Mouse (Mus musculus): ENCODE measurements at regions not wholly inside any gene's neighbourhood (a gene's known extent, or its start where the extent isn't known, plus 50 kb on each side); places are given as distances from the start of the nearest gene placed in this dataset.

DNA sequence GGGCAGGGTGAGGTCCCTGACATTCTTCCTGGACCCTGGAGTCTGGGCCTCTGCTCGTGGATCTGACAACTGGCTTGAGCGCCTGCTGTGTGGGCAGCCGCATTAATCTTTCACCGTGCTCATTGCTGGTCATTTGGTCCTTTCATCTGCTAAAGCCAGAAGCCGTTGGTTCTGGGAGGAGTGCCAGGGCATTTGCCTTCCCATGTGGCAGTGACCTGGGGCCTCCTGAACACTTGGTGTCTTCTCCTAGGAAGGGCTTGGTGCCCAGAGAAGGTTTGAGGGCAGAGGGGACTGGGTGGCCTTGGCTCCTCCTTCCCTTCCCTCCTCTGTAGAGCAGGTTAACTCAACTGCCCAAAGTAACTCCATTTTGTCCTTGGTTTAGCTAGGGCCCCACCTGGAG lies 79.7 kb upstream of the Adra2c start:
- ATAC-seq (ENCODE audit: extremely low read depth, insufficient number of reproducible peaks, low FRiP score, poor library complexity, severe bottlenecking): no peak
- H3K27me3 ChIP-seq (ENCODE audit: insufficient read depth, low read length): peaks cover 4% of the 10 kb centered on the region; the same call in 1 of the 2 replicates
- DNase-seq (ENCODE audit: low spot score): no peak
- no peaks in the 10 kb centered on the region for H3K4me1 ChIP-seq (ENCODE audit: insufficient read depth, low read depth, low read length)
- no peaks in the 10 kb centered on the region for H3K9me3 ChIP-seq (replicated peaks)
- H3K4me3 ChIP-seq (ENCODE audit: low read depth, low read length): no peak overlapping the region
- no peaks in the 10 kb centered on the region for H3K36me3 ChIP-seq (replicated peaks)
- no peak for TF ChIP-seq POLR2AphosphoS5 (IDR thresholded peaks at IDR 0.05; ENCODE audit: insufficient replicate concordance, low read depth, low read length)
- TF ChIP-seq CTCF (IDR thresholded peaks at IDR 0.05; ENCODE audit: low read depth, low read length): no peak
- TF ChIP-seq TAL1 (conservative IDR thresholded peaks at IDR 0.05; ENCODE audit: low read depth, low read length): no peak
- TF ChIP-seq GATA2 (IDR thresholded peaks at IDR 0.05; ENCODE audit: borderline replicate concordance, low read depth, low read length): no peak
- no peak for TF ChIP-seq GATA1 (IDR thresholded peaks at IDR 0.05; ENCODE audit: borderline replicate concordance, low read length)

DNA sequence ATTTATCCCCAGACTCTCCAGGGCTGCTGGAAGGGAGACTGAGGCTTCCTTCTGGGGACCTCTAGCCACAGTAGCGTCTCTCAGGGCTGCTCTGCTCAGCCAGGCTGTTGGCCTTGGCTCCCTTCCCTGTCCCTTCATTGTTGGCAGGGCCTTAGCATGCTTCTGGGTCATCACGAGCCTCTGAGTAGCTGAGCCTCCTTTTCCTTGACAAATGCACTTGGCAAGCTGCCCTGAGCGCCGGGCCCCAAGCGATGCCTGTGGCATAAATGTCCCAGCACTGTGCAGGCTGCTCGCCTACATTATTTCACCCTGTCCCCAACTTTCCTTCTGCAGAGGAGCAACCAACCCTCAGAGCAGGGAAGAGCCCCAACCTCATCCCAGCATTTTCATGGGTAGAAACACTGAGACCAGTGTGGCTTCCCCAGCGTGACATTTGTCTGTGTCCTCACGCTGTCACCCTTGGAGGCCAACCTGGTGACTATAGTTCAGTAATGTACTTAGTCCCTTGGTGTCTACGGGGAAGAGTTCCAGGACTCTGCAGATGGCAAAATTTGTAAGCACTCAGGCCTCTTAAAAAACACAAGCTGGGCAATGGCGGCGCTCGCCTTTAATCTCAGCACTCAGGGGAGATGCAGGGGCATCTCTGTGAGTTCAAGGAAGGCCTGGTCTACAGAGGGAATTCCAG lies 83.7 kb upstream of the Lrpap1 start:
- DNase-seq (ENCODE audit: low spot score): no peak

DNA sequence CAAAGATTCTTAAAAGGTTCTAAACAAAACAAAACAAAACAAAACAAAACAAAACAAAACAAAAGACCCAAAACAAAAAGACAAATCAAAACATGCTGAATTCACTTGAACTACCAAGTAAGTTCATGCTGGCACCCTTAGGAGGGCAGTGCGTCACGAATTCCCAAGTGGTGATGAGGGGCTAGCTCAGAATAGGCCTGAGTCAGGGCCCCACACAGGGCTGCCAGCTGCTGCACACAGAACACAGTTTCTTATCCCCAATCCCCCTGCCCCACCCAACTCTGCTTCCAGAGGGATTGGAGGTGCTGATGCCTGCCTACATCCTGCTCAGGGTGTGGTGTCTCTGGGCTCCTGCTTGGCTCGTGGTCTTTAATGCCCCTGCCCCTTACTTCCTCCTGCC lies 80.3 kb upstream of the Lrpap1 start:
- Histone ChIP-seq H3K4me3 (ENCODE audit: low read depth, low read length) (no peak overlapping the region), H3K27me3 (ENCODE audit: insufficient read depth, low read length) (peaks cover 12% of the 10 kb centered on the region; the same call in 1 of the 2 replicates), H3K9me3 (replicated peaks) (no peaks in the 10 kb centered on the region), H3K36me3 (replicated peaks) (no peaks in the 10 kb centered on the region), H3K4me1 (ENCODE audit: insufficient read depth, low read depth, low read length) (no peaks in the 10 kb centered on the region)
- no peak for TF ChIP-seq GATA1 (IDR thresholded peaks at IDR 0.05; ENCODE audit: borderline replicate concordance, low read length)
- TF ChIP-seq TAL1 (conservative IDR thresholded peaks at IDR 0.05; ENCODE audit: low read depth, low read length): no peak
- no peak for TF ChIP-seq GATA2 (IDR thresholded peaks at IDR 0.05; ENCODE audit: borderline replicate concordance, low read depth, low read length)
- TF ChIP-seq CTCF (IDR thresholded peaks at IDR 0.05; ENCODE audit: low read depth, low read length): no peak
- TF ChIP-seq POLR2AphosphoS5 (IDR thresholded peaks at IDR 0.05; ENCODE audit: insufficient replicate concordance, low read depth, low read length): no peak
- no peak for DNase-seq (ENCODE audit: low spot score)
- ATAC-seq (ENCODE audit: extremely low read depth, insufficient number of reproducible peaks, low FRiP score, poor library complexity, severe bottlenecking): no peak

More for the DNA sequence above, 83.7 kb upstream of the Lrpap1 start:
- no peak for ATAC-seq (ENCODE audit: extremely low read depth, insufficient number of reproducible peaks, low FRiP score, poor library complexity, severe bottlenecking)
- no peaks in the 10 kb centered on the region for H3K9me3 ChIP-seq (replicated peaks)
- H3K27me3 ChIP-seq (ENCODE audit: insufficient read depth, low read length): peaks cover 12% of the 10 kb centered on the region; the same call in 1 of the 2 replicates
- H3K36me3 ChIP-seq (replicated peaks): no peaks in the 10 kb centered on the region
- TF ChIP-seq TAL1 (conservative IDR thresholded peaks at IDR 0.05; ENCODE audit: low read depth, low read length) (no peak), GATA1 (IDR thresholded peaks at IDR 0.05; ENCODE audit: borderline replicate concordance, low read length) (no peak), POLR2AphosphoS5 (IDR thresholded peaks at IDR 0.05; ENCODE audit: insufficient replicate concordance, low read depth, low read length) (no peak)
- no peaks in the 10 kb centered on the region for H3K4me1 ChIP-seq (ENCODE audit: insufficient read depth, low read depth, low read length)
- no peak overlapping the region for H3K4me3 ChIP-seq (ENCODE audit: low read depth, low read length)

DNA sequence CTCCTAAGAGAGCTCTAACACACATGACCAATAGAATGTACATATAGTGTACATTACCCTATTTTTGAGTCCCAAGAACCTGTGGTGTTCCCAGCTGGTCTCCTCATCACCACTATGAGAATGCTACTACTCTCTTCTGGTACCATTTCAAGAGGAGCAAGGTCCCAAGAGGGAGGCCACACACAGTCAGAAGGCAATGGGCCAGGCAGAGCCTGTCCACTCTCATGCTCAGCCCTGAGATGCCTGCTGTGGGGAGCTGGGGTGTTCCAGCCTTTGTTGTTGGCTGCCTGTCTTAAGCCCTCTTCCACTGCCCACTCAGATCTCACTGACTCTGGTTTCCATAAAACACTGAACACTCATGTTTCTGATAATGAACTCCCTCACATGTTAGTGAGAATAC lies 79.7 kb upstream of the Lrpap1 start:
- Histone ChIP-seq H3K4me3 (ENCODE audit: low read depth, low read length) (no peak overlapping the region), H3K27me3 (ENCODE audit: insufficient read depth, low read length) (peaks cover 12% of the 10 kb centered on the region; the same call in 1 of the 2 replicates), H3K4me1 (ENCODE audit: insufficient read depth, low read depth, low read length) (no peaks in the 10 kb centered on the region), H3K36me3 (replicated peaks) (no peaks in the 10 kb centered on the region), H3K9me3 (replicated peaks) (no peaks in the 10 kb centered on the region)
- ATAC-seq (ENCODE audit: extremely low read depth, insufficient number of reproducible peaks, low FRiP score, poor library complexity, severe bottlenecking): no peak
- no peak for TF ChIP-seq CTCF (IDR thresholded peaks at IDR 0.05; ENCODE audit: low read depth, low read length)
- no peak for TF ChIP-seq GATA1 (IDR thresholded peaks at IDR 0.05; ENCODE audit: borderline replicate concordance, low read length)
- no peak for TF ChIP-seq GATA2 (IDR thresholded peaks at IDR 0.05; ENCODE audit: borderline replicate concordance, low read depth, low read length)
- TF ChIP-seq POLR2AphosphoS5 (IDR thresholded peaks at IDR 0.05; ENCODE audit: insufficient replicate concordance, low read depth, low read length): no peak
- TF ChIP-seq TAL1 (conservative IDR thresholded peaks at IDR 0.05; ENCODE audit: low read depth, low read length): no peak
- no peak for DNase-seq (ENCODE audit: low spot score)

DNA sequence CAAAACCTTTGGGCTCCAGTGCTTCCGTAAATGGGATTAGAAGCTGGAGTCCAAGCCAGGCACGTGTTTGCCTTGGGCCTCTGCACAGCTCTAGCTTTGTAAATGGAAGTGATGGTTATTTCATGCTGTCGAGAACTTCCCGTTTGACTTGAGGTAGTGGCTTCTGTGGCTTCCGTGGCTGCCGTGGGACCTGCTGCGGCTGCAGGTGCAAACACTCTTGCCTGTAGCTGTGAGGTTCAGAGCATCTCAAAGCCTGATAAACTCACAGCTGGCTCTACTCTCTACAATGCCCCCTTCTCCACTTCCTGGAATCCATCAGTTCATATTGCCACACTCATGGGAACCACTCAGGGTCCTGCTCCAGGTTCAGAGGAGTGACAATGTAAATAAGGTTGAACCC lies 77.9 kb upstream of the Lrpap1 start:
- Histone ChIP-seq H3K27me3 (ENCODE audit: insufficient read depth, low read length) (peaks cover 11% of the 10 kb centered on the region; the same call in 1 of the 2 replicates), H3K4me3 (ENCODE audit: low read depth, low read length) (no peak overlapping the region), H3K36me3 (replicated peaks) (no peaks in the 10 kb centered on the region), H3K9me3 (replicated peaks) (no peaks in the 10 kb centered on the region), H3K4me1 (ENCODE audit: insufficient read depth, low read depth, low read length) (no peaks in the 10 kb centered on the region)
- no peak for TF ChIP-seq GATA1 (IDR thresholded peaks at IDR 0.05; ENCODE audit: borderline replicate concordance, low read length)
- no peak for TF ChIP-seq POLR2AphosphoS5 (IDR thresholded peaks at IDR 0.05; ENCODE audit: insufficient replicate concordance, low read depth, low read length)
- TF ChIP-seq TAL1 (conservative IDR thresholded peaks at IDR 0.05; ENCODE audit: low read depth, low read length): no peak
- no peak for TF ChIP-seq CTCF (IDR thresholded peaks at IDR 0.05; ENCODE audit: low read depth, low read length)
- no peak for TF ChIP-seq GATA2 (IDR thresholded peaks at IDR 0.05; ENCODE audit: borderline replicate concordance, low read depth, low read length)
- no peak for ATAC-seq (ENCODE audit: extremely low read depth, insufficient number of reproducible peaks, low FRiP score, poor library complexity, severe bottlenecking)
- no peak for DNase-seq (ENCODE audit: low spot score)

DNA sequence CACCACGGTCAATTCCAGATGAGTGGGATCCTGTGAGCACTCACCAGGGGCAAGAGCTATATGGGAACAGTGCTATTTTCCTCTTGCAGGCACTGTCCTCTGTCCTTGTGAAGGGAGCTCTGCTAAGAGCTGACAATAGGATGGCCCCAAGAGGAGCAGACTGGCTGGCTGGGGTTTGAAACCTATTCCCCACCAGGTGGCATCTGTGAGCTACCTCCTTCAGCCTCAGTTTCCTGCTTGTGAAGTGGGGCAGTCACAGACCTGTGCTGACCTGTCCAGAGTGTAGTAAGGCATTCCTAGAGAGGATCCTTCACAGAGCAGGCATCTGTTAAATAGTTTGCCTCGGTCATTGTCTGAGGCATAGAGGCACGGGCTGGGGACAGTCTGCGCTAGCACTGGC lies 71.8 kb upstream of the Lrpap1 start:
- Histone ChIP-seq H3K9me3 (replicated peaks) (no peaks in the 10 kb centered on the region), H3K27me3 (ENCODE audit: insufficient read depth, low read length) (no peaks in the 10 kb centered on the region; the same call in 1 of the 2 replicates), H3K4me3 (ENCODE audit: low read depth, low read length) (no peak overlapping the region), H3K36me3 (replicated peaks) (no peaks in the 10 kb centered on the region), H3K4me1 (ENCODE audit: insufficient read depth, low read depth, low read length) (no peaks in the 10 kb centered on the region)
- ATAC-seq (ENCODE audit: extremely low read depth, insufficient number of reproducible peaks, low FRiP score, poor library complexity, severe bottlenecking) (no peak), DNase-seq (ENCODE audit: low spot score) (no peak)
- TF ChIP-seq CTCF (IDR thresholded peaks at IDR 0.05; ENCODE audit: low read depth, low read length) (no peak), GATA1 (IDR thresholded peaks at IDR 0.05; ENCODE audit: borderline replicate concordance, low read length) (no peak), TAL1 (conservative IDR thresholded peaks at IDR 0.05; ENCODE audit: low read depth, low read length) (no peak), POLR2AphosphoS5 (IDR thresholded peaks at IDR 0.05; ENCODE audit: insufficient replicate concordance, low read depth, low read length) (no peak)

All from G1E (cell line).